Mouse (Mus musculus): ENCODE results near the gene Slc25a54. TPM values are rescaled to one million over a fixed set of nuclear protein-coding genes. Genes with fewer than 3 reads are reported as not detected.

Gene Slc25a54
- polyA plus RNA-seq (2012) = not detected in 2 replicates

GRCm38 (mm10) chr3:109080169-109080568 is at the start of gene Slc25a54:
TSS of gene Slc25a54 (plus strand) at chr3:109080469.
- no peak for TF ChIP-seq GATA1 (IDR thresholded peaks at IDR 0.05; ENCODE audit: low read length)

GRCm38 (mm10) chr3:109030817-109031216 is 49.5 kb upstream of the Slc25a54 start:
- no peak for TF ChIP-seq GATA1 (IDR thresholded peaks at IDR 0.05; ENCODE audit: low read length)

- no peak for TF ChIP-seq GATA1 (IDR thresholded peaks at IDR 0.05; ENCODE audit: low read length)
Measured at GRCm38 (mm10) chr3:109031626-109032025, 48.6 kb upstream of the Slc25a54 start.

GRCm38 (mm10) chr3:109032306-109032705 is 48.0 kb upstream of the Slc25a54 start:
- no peak for TF ChIP-seq GATA1 (IDR thresholded peaks at IDR 0.05; ENCODE audit: low read length)

GRCm38 (mm10) chr3:109034411-109034810 is 45.9 kb upstream of the Slc25a54 start:
- no peak for TF ChIP-seq GATA1 (IDR thresholded peaks at IDR 0.05; ENCODE audit: low read length)

GRCm38 (mm10) chr3:109040908-109041307 is 39.4 kb upstream of the Slc25a54 start:
- TF ChIP-seq GATA1 (IDR thresholded peaks at IDR 0.05; ENCODE audit: low read length) = no peak

GRCm38 (mm10) chr3:109043395-109043794 is 36.9 kb upstream of the Slc25a54 start:
- TF ChIP-seq GATA1 (IDR thresholded peaks at IDR 0.05; ENCODE audit: low read length) = no peak

GRCm38 (mm10) chr3:109046428-109046827 is 33.8 kb upstream of the Slc25a54 start:
- no peak for TF ChIP-seq GATA1 (IDR thresholded peaks at IDR 0.05; ENCODE audit: low read length)

- TF ChIP-seq GATA1 (IDR thresholded peaks at IDR 0.05; ENCODE audit: low read length) = no peak
Measured at GRCm38 (mm10) chr3:109047707-109048283, 32.5 kb upstream of the Slc25a54 start.

GRCm38 (mm10) chr3:109051056-109051945 is 29.0 kb upstream of the Slc25a54 start:
- no peak for TF ChIP-seq GATA1 (IDR thresholded peaks at IDR 0.05; ENCODE audit: low read length)

- no peak for TF ChIP-seq GATA1 (IDR thresholded peaks at IDR 0.05; ENCODE audit: low read length)
Measured at GRCm38 (mm10) chr3:109051946-109052331, 28.3 kb upstream of the Slc25a54 start.

- no peak for TF ChIP-seq GATA1 (IDR thresholded peaks at IDR 0.05; ENCODE audit: low read length)
Measured at GRCm38 (mm10) chr3:109059903-109060302, 20.4 kb upstream of the Slc25a54 start.

GRCm38 (mm10) chr3:109062391-109062790 is 17.9 kb upstream of the Slc25a54 start:
- TF ChIP-seq GATA1 (IDR thresholded peaks at IDR 0.05; ENCODE audit: low read length) = no peak

GRCm38 (mm10) chr3:109062989-109063388 is 17.3 kb upstream of the Slc25a54 start:
- TF ChIP-seq GATA1 (IDR thresholded peaks at IDR 0.05; ENCODE audit: low read length) = no peak

GRCm38 (mm10) chr3:109084418-109084817 is 4.1 kb downstream of the Slc25a54 start:
- TF ChIP-seq GATA1 (IDR thresholded peaks at IDR 0.05; ENCODE audit: low read length) = no peak

- no peak for TF ChIP-seq GATA1 (IDR thresholded peaks at IDR 0.05; ENCODE audit: low read length)
Measured at GRCm38 (mm10) chr3:109088460-109088859, 8.2 kb downstream of the Slc25a54 start.

GRCm38 (mm10) chr3:109104702-109105101 is 24.4 kb downstream of the Slc25a54 start:
- TF ChIP-seq GATA1 (IDR thresholded peaks at IDR 0.05; ENCODE audit: low read length) = no peak

Data from G1E-ER4 (cell line).